Mouse (Mus musculus): ENCODE results near the gene Oser1. TPM values are rescaled to one million over a fixed set of nuclear protein-coding genes. Genes with fewer than 3 reads are reported as not detected.
"Not testable (repeated sequence)": the region's sequence is repeated elsewhere in the genome, so short reads cannot be mapped to it uniquely, and the experiment has no call there.

The Oser1 gene
- polyA plus RNA-seq, 1 experiment, result 1.1 TPM

GRCm38 (mm10) chr2:163417830-163418229 is 6.7 kb downstream of the Oser1 start:
- H3K4me1 ChIP-seq (ENCODE audit: control insufficient read depth), result peaks cover 41% of the 10 kb centered on the region
- no peak for TF ChIP-seq TAL1 (IDR thresholded peaks at IDR 0.05; ENCODE audit: low read length)
- TF ChIP-seq GATA1 (IDR thresholded peaks at IDR 0.05; ENCODE audit: low read length), result no peak

GRCm38 (mm10) chr2:163417026-163417425 is 7.5 kb downstream of the Oser1 start:
- TF ChIP-seq TAL1 (IDR thresholded peaks at IDR 0.05; ENCODE audit: low read length), result no peak
- TF ChIP-seq GATA1 (IDR thresholded peaks at IDR 0.05; ENCODE audit: low read length), result no peak
- Histone ChIP-seq H3K4me3 (replicated peaks) (no peak overlapping the region), H3K27me3 (ENCODE audit: control insufficient read depth) (no peaks in the 10 kb centered on the region), H3K36me3 (ENCODE audit: control insufficient read depth) (peaks cover 36% of the 10 kb centered on the region), H3K4me1 (ENCODE audit: control insufficient read depth) (peaks cover 41% of the 10 kb centered on the region), H3K9me3 (ENCODE audit: control insufficient read depth, low read length) (no peaks in the 10 kb centered on the region)

More at GRCm38 (mm10) chr2:163417830-163418229, 6.7 kb downstream of the Oser1 start:
- peaks cover 29% of the 10 kb centered on the region for H3K36me3 ChIP-seq (ENCODE audit: control insufficient read depth)
- peak overlapping the region; percentile 78 for H3K4me3 ChIP-seq (replicated peaks)
- H3K27me3 ChIP-seq (ENCODE audit: control insufficient read depth), result no peaks in the 10 kb centered on the region
- no peaks in the 10 kb centered on the region for H3K9me3 ChIP-seq (ENCODE audit: control insufficient read depth, low read length)

GRCm38 (mm10) chr2:163412846-163413590 is 11.5 kb downstream of the Oser1 start:
- Histone ChIP-seq H3K27me3 (ENCODE audit: control insufficient read depth) (no peaks in the 10 kb centered on the region), H3K9me3 (ENCODE audit: control insufficient read depth, low read length) (no peaks in the 10 kb centered on the region), H3K4me3 (replicated peaks) (no peak overlapping the region), H3K4me1 (ENCODE audit: control insufficient read depth) (peaks cover 18% of the 10 kb centered on the region), H3K36me3 (ENCODE audit: control insufficient read depth) (peaks cover 76% of the 10 kb centered on the region)
- TF ChIP-seq TAL1 (IDR thresholded peaks at IDR 0.05; ENCODE audit: low read length), result no peak

GRCm38 (mm10) chr2:163412419-163412818 is 12.1 kb downstream of the Oser1 start:
- no peaks in the 10 kb centered on the region for H3K27me3 ChIP-seq (ENCODE audit: control insufficient read depth)
- H3K4me3 ChIP-seq (replicated peaks), result no peak overlapping the region
- H3K4me1 ChIP-seq (ENCODE audit: control insufficient read depth), result peaks cover 12% of the 10 kb centered on the region

GRCm38 (mm10) chr2:163411840-163412239 is 12.7 kb downstream of the Oser1 start:
- Histone ChIP-seq H3K36me3 (ENCODE audit: control insufficient read depth) (peaks cover 87% of the 10 kb centered on the region), H3K4me1 (ENCODE audit: control insufficient read depth) (peaks cover 8% of the 10 kb centered on the region)

More at GRCm38 (mm10) chr2:163412419-163412818, 12.1 kb downstream of the Oser1 start:
- TF ChIP-seq GATA1 (IDR thresholded peaks at IDR 0.05; ENCODE audit: low read length), result no peak
- no peak for TF ChIP-seq TAL1 (IDR thresholded peaks at IDR 0.05; ENCODE audit: low read length)
- Histone ChIP-seq H3K36me3 (ENCODE audit: control insufficient read depth) (peaks cover 81% of the 10 kb centered on the region), H3K9me3 (ENCODE audit: control insufficient read depth, low read length) (no peaks in the 10 kb centered on the region)

GRCm38 (mm10) chr2:163411344-163411743 is 13.2 kb downstream of the Oser1 start:
- H3K36me3 ChIP-seq (ENCODE audit: control insufficient read depth), result peaks cover 88% of the 10 kb centered on the region
- H3K9me3 ChIP-seq (ENCODE audit: control insufficient read depth, low read length); H3K4me3 ChIP-seq (replicated peaks); H3K27me3 ChIP-seq (ENCODE audit: control insufficient read depth); H3K4me1 ChIP-seq (ENCODE audit: control insufficient read depth): not testable (repeated sequence)

More at GRCm38 (mm10) chr2:163411840-163412239, 12.7 kb downstream of the Oser1 start:
- Histone ChIP-seq H3K9me3 (ENCODE audit: control insufficient read depth, low read length) (no peaks in the 10 kb centered on the region), H3K4me3 (replicated peaks) (no peak overlapping the region), H3K27me3 (ENCODE audit: control insufficient read depth) (no peaks in the 10 kb centered on the region)
- TF ChIP-seq GATA1 (IDR thresholded peaks at IDR 0.05; ENCODE audit: low read length), result no peak
- no peak for TF ChIP-seq TAL1 (IDR thresholded peaks at IDR 0.05; ENCODE audit: low read length)

GRCm38 (mm10) chr2:163410211-163410610 is 14.3 kb downstream of the Oser1 start:
- no peak for TF ChIP-seq GATA1 (IDR thresholded peaks at IDR 0.05; ENCODE audit: low read length)
- TF ChIP-seq TAL1 (IDR thresholded peaks at IDR 0.05; ENCODE audit: low read length), result no peak
- no peak overlapping the region for H3K4me3 ChIP-seq (replicated peaks)
- H3K36me3 ChIP-seq (ENCODE audit: control insufficient read depth), result peaks cover 86% of the 10 kb centered on the region

GRCm38 (mm10) chr2:163404037-163404815 is 20.3 kb downstream of the Oser1 start:
- Histone ChIP-seq H3K4me3 (replicated peaks) (no peak overlapping the region), H3K4me1 (ENCODE audit: control insufficient read depth) (no peaks in the 10 kb centered on the region), H3K27me3 (ENCODE audit: control insufficient read depth) (no peaks in the 10 kb centered on the region), H3K9me3 (ENCODE audit: control insufficient read depth, low read length) (no peaks in the 10 kb centered on the region), H3K36me3 (ENCODE audit: control insufficient read depth) (peaks cover 42% of the 10 kb centered on the region)
- TF ChIP-seq GATA1 (IDR thresholded peaks at IDR 0.05; ENCODE audit: low read length), result no peak
- no peak for TF ChIP-seq TAL1 (IDR thresholded peaks at IDR 0.05; ENCODE audit: low read length)

More at GRCm38 (mm10) chr2:163410211-163410610, 14.3 kb downstream of the Oser1 start:
- Histone ChIP-seq H3K4me1 (ENCODE audit: control insufficient read depth) (no peaks in the 10 kb centered on the region), H3K9me3 (ENCODE audit: control insufficient read depth, low read length) (no peaks in the 10 kb centered on the region), H3K27me3 (ENCODE audit: control insufficient read depth) (no peaks in the 10 kb centered on the region)

- peaks cover 4% of the 10 kb centered on the region for H3K27me3 ChIP-seq (ENCODE audit: control insufficient read depth)
- TF ChIP-seq TAL1 (IDR thresholded peaks at IDR 0.05; ENCODE audit: low read length) (no peak), GATA1 (IDR thresholded peaks at IDR 0.05; ENCODE audit: low read length) (no peak)
- H3K4me3 ChIP-seq (replicated peaks), result no peak overlapping the region
- H3K4me1 ChIP-seq (ENCODE audit: control insufficient read depth), result no peaks in the 10 kb centered on the region
- H3K9me3 ChIP-seq (ENCODE audit: control insufficient read depth, low read length), result no peaks in the 10 kb centered on the region
- H3K36me3 ChIP-seq (ENCODE audit: control insufficient read depth), result peaks cover 17% of the 10 kb centered on the region
These were observed 23.3 kb downstream of the Oser1 start for GRCm38 (mm10) chr2:163401221-163401620.
